Mouse (Mus musculus) kidney, adult 2 months (tissue): ENCODE data around the gene Pdk4. TPM values are rescaled to one million over a fixed set of nuclear protein-coding genes. Genes with fewer than 3 reads are reported as not detected.
A peak's percentile ranks its signal among the peaks of the same experiment; 100 is the strongest.

Experiments
- DNase-seq: peaks from one replicate; pipeline ENCODE4 v3.0.0; 2021
- H3K27ac ChIP-seq: fragments of 200-500 bp; 2 replicates; pipeline ENCODE4 v1.5.1; 2012; ENCODE audit warnings: low read depth, low read length, control low read depth, inconsistent platforms; ENCODE audit not compliant: insufficient read depth
- H3K27me3 ChIP-seq: fragments of 200-500 bp; replicated peaks from 2 replicates; pipeline ENCODE4 v1.6.1; 2012; ENCODE audit warnings: mild to moderate bottlenecking, moderate library complexity, low read length, inconsistent platforms; ENCODE audit not compliant: control insufficient read depth, insufficient read depth
- H3K36me3 ChIP-seq: fragments of 200-500 bp; 2 replicates; pipeline ENCODE4 v1.6.1; 2012; ENCODE audit warnings: mild to moderate bottlenecking, moderate library complexity, low read length, inconsistent platforms; ENCODE audit not compliant: control insufficient read depth, insufficient read depth
- H3K4me1 ChIP-seq: fragments of 200-500 bp; 2 replicates; pipeline ENCODE4 v1.6.1; 2011; ENCODE audit warnings: low read length; ENCODE audit not compliant: control insufficient read depth, insufficient read depth
- H3K4me3 ChIP-seq: fragments of 200-500 bp; 2 replicates; pipeline ENCODE4 v1.5.1; 2011; ENCODE audit warnings: mild to moderate bottlenecking, low read depth, low read length, control low read depth; ENCODE audit not compliant: insufficient read depth
- CTCF ChIP-seq: fragments of 200-500 bp; conservative IDR thresholded peaks from 2 replicates; pipeline ENCODE4 v1.5.1; 2011; ENCODE audit warnings: low read depth, mild to moderate bottlenecking, control low read depth, low read length, moderate library complexity, mixed read lengths; ENCODE audit not compliant: insufficient read depth, insufficient read length
- POLR2A ChIP-seq: fragments of 200-500 bp; IDR thresholded peaks from one replicate; pipeline ENCODE4 v1.6.1; 2011; ENCODE audit warnings: low read depth, low read length, control low read depth
- WGBS: fragments of 180-500 bp; shearing (Covaris S2); methylation state at CpG from one replicate; pipeline ENCODE4 v1.1.7; 2018; 5-methylcytosine and 5-hydroxymethylcytosine counted together
- polyA plus RNA-seq: library from polyadenylated mRNA; depleted of rRNA; stranded (reverse); fragments of >200 nt; gene quantifications from 2 replicates; pipeline ENCODE4 v1.2.3, GENCODE M21; 2012

Gene Pdk4
- polyA plus RNA-seq, 1 experiment, result 30.0 TPM

DNA sequence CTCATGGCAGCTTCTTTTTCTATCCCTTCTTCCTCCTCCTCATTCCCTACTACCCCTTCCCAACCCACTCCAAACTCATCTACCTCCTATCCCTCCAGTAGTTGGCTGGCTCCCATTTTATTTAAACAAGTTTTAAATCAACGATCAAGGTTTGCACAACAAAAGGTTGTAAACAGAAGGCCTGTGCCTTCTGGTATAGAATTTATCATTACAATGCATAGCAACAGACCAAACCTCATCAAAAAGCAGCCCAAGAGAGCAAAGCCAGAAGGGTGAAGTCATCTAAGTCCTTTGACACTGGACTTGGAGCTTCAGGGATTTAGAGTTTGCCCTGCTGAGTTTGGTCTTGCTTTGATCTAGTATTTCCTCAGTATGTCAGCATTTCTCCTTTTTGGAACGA is 15.0 kb downstream of the Pdk4 start:
- Histone ChIP-seq H3K36me3 (peaks cover 1% of the 10 kb centered on the region), H3K27me3 (no peaks in the 10 kb centered on the region), H3K27ac (no peak overlapping the region), H3K4me1 (no peaks in the 10 kb centered on the region), H3K4me3 (no peak overlapping the region)
- 86% methylated on average over 2 of the region's 2 CpGs for WGBS
- DNase-seq, result no peak
- TF ChIP-seq CTCF (no peak), POLR2A (no peak)

GRCm38 (mm10) chr6:5474021-5474420 is 22.1 kb downstream of the Pdk4 start:
- H3K27ac ChIP-seq, result no peak overlapping the region
- TF ChIP-seq CTCF (no peak), POLR2A (no peak)
- no peak overlapping the region for H3K4me3 ChIP-seq
- WGBS, result 62% methylated on average over 1 of the region's 1 CpGs
- H3K4me1 ChIP-seq, result no peaks in the 10 kb centered on the region
- no peaks in the 10 kb centered on the region for H3K36me3 ChIP-seq
- no peaks in the 10 kb centered on the region for H3K27me3 ChIP-seq
- no peak for DNase-seq

DNA sequence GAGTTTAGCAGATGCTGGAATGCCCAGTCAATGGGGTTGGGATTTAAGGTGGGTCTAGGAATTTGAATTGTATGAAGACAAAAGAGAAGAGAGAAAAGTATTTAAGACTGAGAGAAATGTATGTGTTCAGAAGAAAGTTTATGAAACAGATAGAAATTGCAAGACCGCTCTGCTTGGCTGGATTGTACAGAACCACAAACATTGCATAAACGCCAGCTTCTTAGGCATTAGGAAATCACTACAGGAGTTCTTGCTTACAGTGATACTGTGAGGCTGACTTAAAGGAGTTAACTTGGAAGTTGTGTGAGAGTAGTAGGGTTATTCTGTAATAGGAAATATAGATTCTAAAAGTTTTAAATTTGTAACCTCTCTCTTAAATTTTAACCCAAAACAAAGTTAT is 23.4 kb downstream of the Pdk4 start:
- Histone ChIP-seq H3K36me3 (no peaks in the 10 kb centered on the region), H3K27ac (no peak overlapping the region), H3K4me1 (no peaks in the 10 kb centered on the region), H3K4me3 (no peak overlapping the region), H3K27me3 (no peaks in the 10 kb centered on the region)
- no peak for TF ChIP-seq POLR2A
- TF ChIP-seq CTCF, result no peak
- DNase-seq, result no peak
- 95% methylated on average over 2 of the region's 2 CpGs for WGBS

- Histone ChIP-seq H3K4me3 (no peak overlapping the region), H3K36me3 (no peaks in the 10 kb centered on the region), H3K4me1 (no peaks in the 10 kb centered on the region), H3K27me3 (no peaks in the 10 kb centered on the region), H3K27ac (no peak overlapping the region)
- DNase-seq, result no peak
- WGBS, result 87% methylated on average over 10 of the region's 10 CpGs
- no peak for TF ChIP-seq CTCF
- TF ChIP-seq POLR2A, result no peak
Measured at GRCm38 (mm10) chr6:5470480-5471318, 25.4 kb downstream of the Pdk4 start.

- no peak overlapping the region for H3K27ac ChIP-seq
- no peaks in the 10 kb centered on the region for H3K27me3 ChIP-seq
- no peak for DNase-seq
- H3K36me3 ChIP-seq, result no peaks in the 10 kb centered on the region
- 0 out of 2 replicates have a peak, but pooled peaks cover under 1% of the 10 kb centered on the region for H3K4me1 ChIP-seq
- H3K4me3 ChIP-seq, result no peak overlapping the region
- TF ChIP-seq CTCF (no peak), POLR2A (no peak)
- 78% methylated on average over 3 of the region's 3 CpGs for WGBS
Measured at GRCm38 (mm10) chr6:5455836-5456235, 40.3 kb downstream of the Pdk4 start.

DNA sequence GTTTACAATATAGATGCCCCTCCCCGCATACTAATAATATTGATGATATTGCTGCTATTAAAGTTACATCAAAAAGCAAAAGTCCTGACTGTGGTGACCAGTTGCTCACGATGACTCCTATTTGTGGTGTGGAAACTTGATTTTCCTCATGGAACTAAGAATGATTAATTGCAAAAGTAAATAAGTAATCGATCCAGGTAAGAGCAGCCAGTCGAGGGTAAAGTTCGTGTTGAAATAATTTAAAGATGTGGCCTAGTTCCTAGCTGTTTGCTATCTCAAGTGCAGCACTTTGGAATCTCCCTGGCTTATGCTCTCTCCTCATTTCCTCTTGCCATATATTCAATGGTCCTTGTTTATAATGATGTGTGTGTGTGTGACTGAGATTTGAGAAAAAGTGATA is 46.2 kb downstream of the Pdk4 start:
- 48% methylated on average over 5 of the region's 5 CpGs for WGBS
- peak; percentile 70 for DNase-seq
- Histone ChIP-seq H3K27me3 (no peaks in the 10 kb centered on the region), H3K4me3 (no peak overlapping the region), H3K27ac (no peak overlapping the region), H3K36me3 (no peaks in the 10 kb centered on the region), H3K4me1 (peaks cover 12% of the 10 kb centered on the region)
- TF ChIP-seq POLR2A (no peak), CTCF (no peak)

- peaks cover 18% of the 10 kb centered on the region for H3K4me1 ChIP-seq
- peak; percentile 75 for DNase-seq
- no peaks in the 10 kb centered on the region for H3K27me3 ChIP-seq
- no peaks in the 10 kb centered on the region for H3K36me3 ChIP-seq
- no peak overlapping the region for H3K4me3 ChIP-seq
- no peak for TF ChIP-seq CTCF
- TF ChIP-seq POLR2A, result no peak
- H3K27ac ChIP-seq, result no peak overlapping the region
- 51% methylated on average over 4 of the region's 4 CpGs for WGBS
Measured at GRCm38 (mm10) chr6:5448396-5448795, 47.7 kb downstream of the Pdk4 start.
